Mouse (Mus musculus) adrenal gland, postnatal 14 days (tissue): ENCODE results near the gene Skap1. TPM values are rescaled to one million over a fixed set of nuclear protein-coding genes. Genes with fewer than 3 reads are reported as not detected.

Experiments
- DNase-seq: peaks from one replicate; pipeline ENCODE4 v3.0.0; 2021; ENCODE audit warnings: mixed read lengths
- long read RNA-seq, 2 experiments: library from polyadenylated mRNA; stranded (forward); transcript quantifications; one replicate each; pipeline ENCODE4 v2.0.0; 2021
- total RNA-seq: library from RNA; stranded (reverse); gene quantifications from 2 replicates; pipeline ENCODE4 v1.2.3, GENCODE M21; 2021

The Skap1 gene
- total RNA-seq = 4.0 and 12.9 TPM in 2 replicates
- long read RNA-seq, experiment 1, transcript Skap1-201 (12 exons, 1,425 nt) = major isoform, 5 of 20 reads
- long read RNA-seq, experiment 1, partial matches to known transcripts = 1 of 20 reads
- long read RNA-seq, experiment 1, other reads (novel, unspliced or antisense) = 8 of 20 reads
- long read RNA-seq, experiment 2, partial matches to known transcripts = 0 of 7 reads
- long read RNA-seq, experiment 2, other reads (novel, unspliced or antisense) = 1 of 7 reads

DNA sequence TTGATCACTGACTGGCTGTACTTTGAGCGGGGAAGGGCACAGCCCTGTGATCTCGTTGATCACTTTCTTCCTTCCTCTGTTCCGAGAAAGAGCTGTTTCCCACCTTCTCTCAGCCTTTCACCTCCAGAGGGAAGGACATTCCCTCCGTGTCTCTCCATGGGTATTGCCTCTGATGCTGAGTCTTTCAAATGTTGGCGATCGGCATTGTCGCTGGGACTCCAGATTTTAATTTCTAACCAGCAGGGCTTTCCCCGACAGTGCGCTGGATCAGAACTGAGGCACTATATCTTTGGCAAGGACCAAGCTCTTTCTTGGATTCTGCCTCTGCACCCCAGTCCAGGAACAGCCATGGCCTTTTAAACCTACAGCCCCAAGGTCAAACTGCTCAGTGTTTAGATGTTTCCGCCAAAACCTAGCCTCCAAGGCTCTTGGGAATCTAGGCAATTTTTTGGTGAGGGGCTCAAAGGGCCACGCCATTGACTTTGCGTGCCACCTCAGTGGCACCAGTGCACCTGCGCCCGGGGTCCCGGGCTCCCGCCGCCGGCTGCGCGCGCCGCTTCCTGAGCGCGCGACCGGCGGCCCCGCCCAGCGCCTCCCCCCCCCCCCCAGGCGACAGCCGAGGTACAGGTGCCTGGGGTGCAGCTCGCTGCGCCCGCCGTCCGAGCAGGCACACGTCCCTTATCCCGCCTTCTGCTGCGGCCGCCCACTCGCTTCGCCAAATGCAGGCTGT is at the start of gene Skap1:
Gene Skap1, plus strand, starts transcription at position 608 of the 730 bp plus-strand sequence.
- DNase-seq = peak; percentile 57

DNA sequence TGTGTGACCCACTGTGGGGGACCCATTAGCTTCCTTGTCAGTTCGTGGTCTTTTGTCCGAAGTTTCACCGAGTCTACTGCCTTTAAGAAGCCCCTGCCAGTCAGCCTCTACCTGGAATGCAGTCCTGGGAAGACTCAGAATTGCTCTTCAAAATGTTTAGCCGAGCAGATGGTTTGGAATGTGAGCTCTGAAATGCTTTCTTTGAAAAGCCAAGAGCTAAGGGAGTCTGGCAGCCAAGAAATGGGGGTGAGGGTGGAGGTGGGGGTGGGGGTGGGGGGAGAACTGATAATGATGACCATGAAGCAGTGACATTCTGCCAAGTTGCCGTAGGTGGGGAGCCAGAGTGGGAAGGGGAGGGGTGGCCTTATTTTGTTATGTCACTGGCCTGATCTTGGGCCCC is 43.3 kb upstream of the Skap1 start:
- DNase-seq = no peak

DNA sequence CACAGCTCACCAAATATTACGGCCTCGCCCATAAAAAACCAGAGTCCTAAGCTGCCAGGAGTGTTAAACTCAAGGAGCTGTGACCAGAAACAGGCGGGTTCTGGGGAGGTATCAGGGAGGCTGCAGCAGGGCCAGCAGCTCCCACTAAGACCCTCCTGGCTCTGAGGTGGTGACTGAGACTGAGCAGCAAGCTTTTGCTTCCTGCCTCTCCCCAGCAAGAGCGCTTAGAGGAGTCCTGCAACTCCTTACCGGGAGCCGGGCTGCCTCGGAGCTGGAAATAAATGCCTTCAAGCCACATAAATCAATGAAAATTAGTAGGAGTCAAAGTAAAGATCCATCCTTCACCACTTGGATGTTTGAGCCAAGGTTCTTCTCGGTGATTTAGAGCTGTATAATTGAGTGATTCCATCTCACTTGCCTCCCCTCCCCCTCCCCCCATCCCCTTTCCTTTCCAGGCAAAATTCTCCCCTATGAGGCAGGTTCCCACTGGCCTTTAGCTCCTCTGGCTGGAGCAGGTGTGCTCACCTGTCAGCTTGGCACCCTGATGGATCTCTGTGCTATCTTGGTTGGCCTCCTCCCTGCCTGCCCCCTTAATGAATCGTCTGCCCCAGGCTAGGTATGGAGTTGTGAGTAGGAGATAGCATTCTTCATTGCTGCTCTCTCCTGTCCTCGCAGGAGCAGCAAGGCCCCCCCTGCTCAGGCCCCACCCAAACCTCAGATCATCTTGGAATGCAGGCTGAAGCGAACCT is 42.7 kb upstream of the Skap1 start:
- no peak for DNase-seq

DNA sequence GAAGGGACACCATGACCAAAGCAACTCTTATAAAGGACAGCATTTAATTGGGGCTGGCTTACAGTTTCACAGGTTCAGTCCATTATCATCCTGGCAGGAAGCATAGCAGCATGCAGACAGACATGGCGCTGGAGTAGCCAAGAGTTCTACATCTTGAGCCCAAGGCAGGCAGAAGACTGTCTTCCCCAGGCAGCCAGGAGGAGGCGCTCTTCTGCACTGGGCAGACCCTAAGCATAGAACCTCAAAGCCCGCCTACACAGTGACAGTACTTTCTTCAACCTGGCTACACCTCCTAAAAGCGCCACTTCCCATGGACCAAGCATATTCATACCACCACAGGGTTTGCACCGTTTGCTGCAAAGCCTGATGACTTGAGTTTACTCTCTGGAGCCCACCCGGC is 39.2 kb upstream of the Skap1 start:
- no peak for DNase-seq

DNA sequence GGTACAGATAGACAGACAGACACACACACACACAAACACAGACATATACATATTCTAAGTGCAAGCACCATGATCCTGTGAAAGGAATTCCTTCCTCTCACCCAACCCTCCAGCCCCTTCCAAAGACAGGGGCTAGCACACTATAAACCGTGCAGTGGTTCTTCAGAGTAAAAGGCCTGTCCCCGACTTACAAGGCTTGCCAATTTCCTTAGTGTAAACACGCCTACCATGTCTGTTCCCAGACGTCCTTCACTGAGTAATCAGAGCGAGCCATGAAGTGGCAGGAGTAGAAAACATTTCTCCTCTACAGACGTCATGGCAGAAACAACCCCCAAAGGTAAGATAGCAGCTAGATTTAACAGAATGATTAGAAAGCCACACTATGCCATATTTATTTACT is 38.2 kb upstream of the Skap1 start:
- no peak for DNase-seq

DNA sequence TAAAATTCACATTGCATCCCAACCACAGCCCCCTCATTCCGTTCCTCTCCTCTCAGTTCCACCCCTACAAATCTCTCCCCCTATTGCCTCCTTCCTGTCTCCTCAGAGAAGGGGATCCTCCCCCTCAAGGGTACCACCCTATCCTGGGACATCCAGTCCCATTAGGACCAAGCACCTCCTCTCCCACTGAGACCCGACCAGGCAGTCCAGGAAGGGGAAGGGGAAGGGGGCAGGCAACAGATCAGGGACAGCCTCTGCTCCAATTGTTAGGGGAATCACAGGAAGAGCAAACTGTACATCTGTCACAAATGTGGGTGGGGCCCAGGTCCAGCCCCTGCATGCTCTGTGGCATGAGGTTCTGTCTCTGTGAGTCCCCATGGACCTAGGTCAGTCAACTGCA is 37.6 kb upstream of the Skap1 start:
- DNase-seq = no peak

DNA sequence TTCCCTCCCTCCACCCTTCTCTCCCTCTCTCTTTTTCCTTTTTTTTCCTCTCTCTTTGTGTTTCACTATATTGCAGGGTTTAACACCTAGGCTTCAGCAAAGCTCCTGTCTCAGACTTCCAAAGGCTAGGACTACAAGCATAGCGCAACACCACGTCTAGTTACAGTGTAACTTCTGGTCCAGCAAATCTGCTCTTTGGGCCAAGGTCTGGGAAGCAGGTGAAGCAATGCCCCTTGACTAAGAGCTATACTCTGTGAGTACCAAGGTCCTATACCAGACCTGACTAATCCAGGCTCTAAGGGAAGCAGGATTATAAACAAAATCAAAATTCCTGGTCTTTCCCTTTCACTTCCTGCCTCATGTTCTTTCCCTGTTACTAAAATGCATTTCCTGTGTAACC is 35.3 kb upstream of the Skap1 start:
- DNase-seq = peak; percentile 47

DNA sequence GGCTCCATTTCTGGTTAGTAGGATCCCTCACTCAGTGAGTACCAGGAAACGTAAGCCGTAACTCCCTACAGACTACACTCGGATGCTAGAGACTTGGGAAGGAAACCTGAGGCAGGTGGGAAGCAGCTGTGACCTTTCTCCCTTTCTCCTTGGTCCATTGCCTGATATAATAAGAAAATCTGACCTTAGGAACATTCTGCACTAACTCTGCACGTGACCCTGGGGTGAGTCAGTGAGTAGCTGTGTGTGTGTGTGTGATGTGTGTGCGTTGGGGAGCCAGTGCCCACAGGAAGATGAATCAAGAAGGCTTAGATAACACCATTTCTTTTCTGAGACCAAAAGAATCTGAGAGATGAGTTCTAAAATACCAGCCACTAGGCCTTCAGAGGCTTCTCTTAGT is 34.5 kb upstream of the Skap1 start:
- peak; percentile 51 for DNase-seq

DNA sequence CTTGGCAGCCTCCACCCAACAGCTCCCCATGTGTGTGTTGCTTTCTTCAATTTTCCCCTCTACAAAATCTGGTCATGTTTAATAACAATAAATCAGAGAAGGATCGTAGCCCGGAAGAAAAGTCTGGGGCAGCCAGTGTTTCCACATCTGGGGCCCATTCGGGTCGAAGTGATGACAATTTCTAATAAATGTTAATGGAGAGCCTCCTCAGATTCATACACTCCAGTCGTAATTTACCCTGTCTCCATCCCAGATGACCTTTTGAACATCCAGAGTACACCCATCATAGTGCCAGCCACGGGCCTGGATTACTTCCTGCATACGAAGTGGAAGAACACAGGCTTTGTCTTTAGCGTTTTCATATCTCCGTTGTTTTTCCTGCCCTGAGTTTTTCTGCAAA is 32.5 kb upstream of the Skap1 start:
- peak; percentile 14 for DNase-seq

DNA sequence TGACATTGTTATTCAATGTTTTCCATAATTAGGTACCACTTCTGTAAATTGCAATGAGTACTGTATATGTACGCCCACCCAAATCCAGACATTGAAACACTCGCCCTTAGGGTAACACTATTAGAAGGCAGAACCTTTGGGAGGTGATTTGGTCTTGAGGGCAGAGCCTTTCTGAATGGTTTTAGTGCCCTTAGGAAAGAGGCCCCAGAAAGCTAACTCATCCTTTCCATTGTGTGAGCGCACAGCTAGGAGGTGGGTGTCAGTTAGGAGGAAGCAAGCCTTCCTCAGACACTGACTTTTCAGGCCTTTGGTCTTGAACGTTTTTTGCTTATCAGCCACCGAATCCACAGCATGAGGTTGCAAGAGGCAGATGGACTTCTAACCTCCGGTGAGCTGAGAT is 29.5 kb upstream of the Skap1 start:
- no peak for DNase-seq

DNA sequence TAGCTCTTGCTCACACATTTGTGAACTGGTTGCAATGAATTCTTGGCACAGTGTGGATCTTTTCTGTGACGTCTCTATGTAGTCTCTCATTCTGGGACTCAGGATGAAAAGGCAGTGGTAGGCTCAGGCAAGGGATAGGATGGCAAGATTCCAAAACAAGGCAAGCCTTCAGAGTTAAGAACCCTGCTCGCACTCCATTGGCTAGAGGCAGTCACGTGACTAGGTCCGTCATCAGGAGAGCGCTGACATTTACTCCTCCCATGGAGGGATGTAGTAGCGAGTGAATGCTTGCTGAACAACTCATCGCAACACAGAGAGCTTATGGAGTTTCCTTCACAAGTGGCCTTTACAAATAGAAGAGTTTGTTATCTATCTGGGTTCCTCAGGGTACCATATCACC is 27.9 kb upstream of the Skap1 start:
- no peak for DNase-seq

DNA sequence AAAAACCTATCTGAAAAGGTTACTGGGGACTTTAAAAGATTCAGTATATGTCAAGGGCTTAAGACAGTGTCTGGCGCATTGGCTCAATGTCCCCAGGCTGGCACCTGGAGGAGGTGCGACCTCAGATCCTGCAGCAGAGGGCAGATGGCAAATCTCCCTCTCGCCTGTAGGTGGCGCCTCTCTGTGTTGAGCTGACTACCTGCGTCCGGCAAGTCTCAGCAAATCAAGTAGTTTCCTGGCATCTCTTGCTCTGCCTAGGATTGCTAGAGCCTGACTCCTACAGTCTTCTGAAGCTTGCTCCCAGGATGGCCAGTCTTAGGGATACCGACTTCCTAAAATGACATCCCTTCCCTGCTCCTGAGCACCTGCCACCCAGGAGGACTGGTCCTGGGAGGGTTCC is 25.6 kb upstream of the Skap1 start:
- peak; percentile 83 for DNase-seq

DNA sequence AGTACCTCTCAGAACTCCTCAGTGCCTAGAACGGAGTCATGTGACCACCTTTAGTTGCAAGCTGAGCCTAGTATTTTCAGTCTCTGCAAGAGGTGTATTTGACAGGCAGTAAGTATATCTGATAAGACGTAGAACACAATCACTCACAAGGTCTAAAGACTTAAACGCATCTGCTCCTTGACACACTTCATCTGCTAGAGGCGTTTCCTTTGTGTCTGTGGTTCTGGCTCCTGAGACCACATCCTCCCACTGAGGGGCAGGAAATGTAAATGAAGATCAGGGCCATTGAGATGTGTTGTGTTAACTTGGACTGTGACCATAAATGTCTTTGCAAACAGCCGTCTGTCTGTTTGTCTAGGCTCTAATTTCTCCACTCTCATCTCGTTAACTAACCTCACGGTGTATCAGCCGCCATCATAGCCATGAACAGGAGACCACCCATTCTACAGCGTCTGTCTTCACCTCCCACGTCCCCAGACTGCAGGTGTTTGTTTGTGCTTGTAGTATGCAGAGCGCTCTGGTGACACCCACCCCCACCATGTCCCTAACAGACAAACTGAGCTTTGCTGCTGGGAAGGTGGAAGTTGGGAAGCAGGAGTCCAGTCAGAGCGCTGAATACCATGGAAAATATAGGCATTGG is 22.7 kb upstream of the Skap1 start:
- no peak for DNase-seq

DNA sequence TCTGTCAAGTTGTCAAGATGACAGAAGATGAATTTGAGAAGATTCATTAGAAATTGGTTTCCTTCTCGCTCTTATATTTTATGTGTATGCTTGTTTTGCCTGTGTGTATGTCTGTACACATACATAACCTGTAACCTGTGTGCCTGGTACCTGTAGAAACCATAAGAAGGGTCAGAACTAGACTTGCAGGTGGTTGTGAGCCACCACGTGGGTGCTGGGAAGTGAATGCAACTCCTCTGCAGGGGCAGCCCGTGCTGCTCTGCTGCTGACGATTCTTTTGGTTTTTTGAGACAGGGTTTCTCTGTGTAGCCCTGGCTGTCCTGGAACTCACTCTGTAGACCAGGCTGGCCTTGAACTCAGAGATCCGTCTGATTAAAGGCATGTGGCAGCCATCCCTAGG is 21.9 kb upstream of the Skap1 start:
- no peak for DNase-seq

DNA sequence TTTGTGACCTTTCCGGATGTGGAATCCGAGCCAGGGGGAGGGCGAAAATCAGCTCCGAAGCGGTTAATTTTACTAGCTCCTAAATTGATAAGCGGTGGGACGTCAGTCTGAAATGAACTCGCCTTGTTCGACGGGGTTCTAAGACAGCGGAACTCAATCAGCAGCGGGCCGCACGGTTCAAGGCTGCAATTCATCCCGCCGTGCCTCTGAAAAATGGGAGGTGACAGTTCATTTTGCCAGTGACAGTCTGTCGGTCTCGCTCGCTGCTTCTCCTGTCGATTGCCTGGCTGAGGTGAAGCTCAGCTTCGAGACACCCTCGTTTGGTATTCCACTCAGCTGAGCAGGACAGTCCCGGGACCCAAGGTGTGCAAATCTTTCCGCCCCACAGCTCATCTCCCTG is 16.5 kb upstream of the Skap1 start:
- DNase-seq = peak; percentile 61

DNA sequence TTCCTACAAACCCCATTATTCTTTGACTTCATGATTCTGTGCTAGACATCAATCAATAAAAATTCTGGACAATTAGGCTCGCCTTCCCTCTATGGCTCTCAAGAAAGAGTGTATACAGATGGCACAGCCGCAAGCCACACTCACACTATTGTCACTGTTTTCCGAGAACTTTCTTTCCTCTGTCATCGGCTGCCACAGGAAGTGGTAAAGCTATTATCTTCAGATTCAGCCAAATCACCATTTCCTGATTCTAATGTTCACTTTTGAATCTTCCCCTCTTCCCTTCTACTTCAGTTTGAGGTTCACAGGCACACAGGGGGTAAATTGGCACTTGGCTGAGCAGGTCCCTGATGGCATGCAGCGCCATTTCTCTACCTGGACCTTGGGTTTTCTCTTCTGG is 9.3 kb upstream of the Skap1 start:
- DNase-seq = no peak

DNA sequence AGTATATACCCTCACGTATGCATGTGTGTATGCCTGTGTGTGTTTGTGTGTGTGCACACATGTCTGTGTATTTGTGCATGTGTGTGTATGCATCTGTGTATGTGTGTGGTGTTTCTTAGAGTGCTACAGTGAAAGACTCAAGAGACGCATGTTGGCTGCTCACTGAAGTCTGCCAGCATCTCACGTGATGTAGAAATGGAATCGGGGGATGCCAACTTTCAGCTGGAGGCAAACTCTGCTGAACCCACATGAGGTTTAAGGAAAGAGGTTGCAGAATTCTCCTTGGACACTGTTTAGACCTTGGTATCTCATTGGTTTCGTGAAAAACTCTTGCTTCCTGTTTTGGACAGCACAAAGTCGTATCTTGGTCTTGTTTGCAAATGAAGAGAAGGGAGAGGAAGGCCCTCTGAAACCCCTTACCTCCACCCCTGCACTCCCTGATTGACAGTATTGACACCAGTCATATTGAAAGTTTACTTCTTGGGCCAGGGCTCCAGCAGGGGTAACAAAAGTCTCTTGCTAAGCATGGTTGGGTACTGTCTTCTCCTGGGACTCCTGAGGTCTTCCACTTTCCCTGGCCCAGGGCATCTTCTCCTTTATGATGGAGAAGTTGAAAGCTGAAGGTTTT is 8.6 kb upstream of the Skap1 start:
- no peak for DNase-seq

DNA sequence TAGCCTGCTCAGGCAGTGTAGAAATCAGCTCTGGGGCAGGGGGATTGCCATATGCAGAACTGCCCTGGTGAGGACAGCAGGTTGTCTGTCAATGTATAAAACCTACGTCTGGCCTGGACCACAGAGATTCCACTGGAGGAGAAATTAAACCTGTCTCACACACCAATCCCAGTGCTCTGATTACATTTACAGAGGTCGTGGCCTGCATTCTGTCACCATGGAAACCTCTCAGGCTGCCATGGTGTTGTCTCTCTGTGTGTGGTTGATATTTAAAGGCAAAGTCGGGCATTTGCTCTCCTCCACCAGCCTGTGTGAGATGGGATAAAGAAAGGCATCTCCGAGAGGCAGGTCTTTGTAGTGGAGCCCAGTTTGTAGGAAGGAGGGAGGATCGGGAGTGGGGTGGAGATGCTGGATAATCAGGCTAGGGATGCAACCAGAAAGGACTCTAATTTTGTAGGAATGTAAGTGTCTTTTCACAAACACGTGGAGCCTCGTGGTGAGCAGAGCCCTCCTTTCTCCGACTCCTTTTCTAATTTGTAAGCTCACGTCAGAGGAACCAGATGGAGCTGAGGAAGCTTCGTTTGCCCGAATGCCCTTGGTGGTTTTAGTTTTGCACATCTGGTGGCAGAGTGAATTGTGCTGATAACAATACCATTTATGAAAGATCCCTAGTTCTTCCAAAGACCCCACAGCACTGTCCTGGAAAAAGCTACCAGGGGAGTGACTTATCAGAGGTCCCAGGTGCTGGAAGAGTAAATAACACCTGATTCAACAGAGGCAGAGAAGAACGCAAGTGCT is 7.7 kb upstream of the Skap1 start:
- DNase-seq = no peak

DNA sequence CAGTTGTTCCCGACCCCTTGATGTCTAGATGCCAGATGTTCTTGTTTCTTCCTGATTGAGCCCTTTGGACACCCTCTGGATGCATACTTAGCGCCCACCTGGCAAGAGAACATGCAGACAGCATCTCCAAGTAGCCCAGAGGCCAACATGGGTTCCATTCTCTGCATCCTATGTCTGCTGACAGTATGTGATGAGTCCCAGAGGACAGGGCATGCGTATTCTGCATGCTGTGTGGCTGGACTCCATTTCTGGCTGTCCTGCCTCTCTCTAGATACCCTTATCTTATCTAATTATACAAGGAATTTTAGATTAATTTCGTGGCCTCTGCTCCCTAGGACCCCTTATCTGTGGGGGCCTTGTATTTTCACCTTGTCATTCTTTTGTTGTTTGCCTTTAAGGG is 2.6 kb upstream of the Skap1 start:
- no peak for DNase-seq

DNA sequence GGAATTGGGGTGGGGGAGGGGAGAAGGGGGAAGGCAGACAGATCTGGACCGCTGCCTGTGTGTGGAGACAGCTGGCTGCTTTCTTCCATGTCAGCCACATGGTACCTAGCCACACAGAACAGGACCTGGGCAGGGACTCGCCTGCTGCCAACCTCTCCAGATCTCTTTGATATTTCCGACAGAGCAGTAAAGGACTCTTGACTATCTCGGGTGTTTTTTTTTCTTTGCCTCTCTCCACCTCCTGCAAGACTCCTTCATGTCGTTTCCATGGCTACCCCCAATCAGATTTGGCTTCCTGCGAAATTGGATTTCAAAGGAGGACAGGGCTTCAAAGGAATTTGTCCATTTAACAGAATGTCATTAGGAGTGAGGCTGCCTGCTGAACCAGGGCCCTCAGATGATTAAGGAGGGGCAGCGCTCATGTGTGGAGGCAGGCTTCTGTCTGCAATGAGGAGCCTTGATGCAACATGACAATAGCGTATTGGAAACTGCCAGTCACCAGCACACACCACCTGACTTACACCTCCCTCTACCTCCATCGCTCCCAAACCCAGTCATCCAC is 2.1 kb upstream of the Skap1 start:
- peak; percentile 45 for DNase-seq

DNA sequence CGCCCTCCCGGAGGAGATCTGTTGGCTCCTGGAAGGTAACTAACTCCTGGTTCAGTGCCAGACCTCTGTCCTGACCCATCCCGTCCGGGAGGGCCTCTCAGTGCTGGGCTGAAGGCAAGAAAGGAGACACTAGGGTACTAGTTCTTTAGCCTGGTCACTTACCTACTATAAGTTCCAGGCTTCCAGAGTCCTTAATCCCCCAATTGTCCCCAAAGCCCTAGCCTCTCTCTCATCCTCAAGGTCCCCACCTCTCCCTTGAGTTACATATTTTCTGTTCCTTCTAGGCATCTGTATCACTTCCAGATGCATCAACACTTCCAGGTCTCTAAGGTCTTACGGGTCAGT is 295 bp downstream of the Skap1 start:
- DNase-seq = no peak
